Mouse (Mus musculus) midbrain, embryonic 10.5 days (tissue): ENCODE data around the gene Rcn1. TPM values are rescaled to one million over a fixed set of nuclear protein-coding genes. Genes with fewer than 3 reads are reported as not detected.
A peak's percentile ranks its signal among the peaks of the same experiment; 100 is the strongest.

Experiments
- DNase-seq: peaks from one replicate; pipeline ENCODE4 v3.0.0-alpha.2; 2017; ENCODE audit warnings: low spot score
- H3K27ac ChIP-seq: fragments of 300-500 bp; sonication (generic); replicated peaks from 2 replicates; pipeline ENCODE4 v1.5.1; 2016; ENCODE audit warnings: mild to moderate bottlenecking
- H3K27me3 ChIP-seq: fragments of 300-500 bp; sonication (generic); 2 replicates; pipeline ENCODE4 v1.6.1; 2016; ENCODE audit warnings: low read depth, mild to moderate bottlenecking; ENCODE audit not compliant: poor library complexity, severe bottlenecking
- H3K36me3 ChIP-seq: fragments of 300-500 bp; sonication (generic); 2 replicates; pipeline ENCODE4 v1.6.1; 2016; ENCODE audit warnings: mild to moderate bottlenecking, moderate library complexity
- H3K4me1 ChIP-seq: fragments of 300-500 bp; sonication (generic); 2 replicates; pipeline ENCODE4 v1.6.1; 2016
- H3K4me3 ChIP-seq: fragments of 300-500 bp; sonication (generic); 2 replicates; pipeline ENCODE4 v1.5.1; 2016; ENCODE audit warnings: mild to moderate bottlenecking, moderate library complexity
- H3K9me3 ChIP-seq: fragments of 300-500 bp; sonication (generic); replicated peaks from 2 replicates; pipeline ENCODE4 v1.6.1; 2016; ENCODE audit warnings: mild to moderate bottlenecking
- WGBS: fragments of 180-500 bp; shearing (Covaris S2); methylation state at CpG from one replicate; pipeline ENCODE4 v1.1.7; 2016; 5-methylcytosine and 5-hydroxymethylcytosine counted together
- polyA plus RNA-seq: library from polyadenylated mRNA; unstranded; fragments of >200 nt; fragmentation: Nextera tagmentation; extraction: Ambion mirVana; gene quantifications from 2 replicates; pipeline ENCODE4 v1.2.1, GENCODE M21; 2016

Gene Rcn1
- 100 and 104 TPM in 2 replicates for polyA plus RNA-seq

GRCm38 (mm10) chr2:105399085-105399891 lies at the start of gene Rcn1:
Rcn1 (minus strand) TSS chr2:105399319.
- Histone ChIP-seq H3K27ac (peak within 1 kb of the TSS; percentile 95), H3K36me3 (peaks cover 18% of the 10 kb centered on the region), H3K4me3 (peak within 1 kb of the TSS; percentile 85), H3K4me1 (peaks cover 35% of the 10 kb centered on the region), H3K9me3 (no peaks in the 10 kb centered on the region), H3K27me3 (peaks cover 19% of the 10 kb centered on the region)
- DNase-seq, result peak; percentile 83
- 2% methylated on average over 57 of the region's 57 CpGs for WGBS

GRCm38 (mm10) chr2:105444072-105444471 lies 45.0 kb upstream of the Rcn1 start:
- Histone ChIP-seq H3K27ac (no peak overlapping the region), H3K27me3 (no peaks in the 10 kb centered on the region), H3K36me3 (no peaks in the 10 kb centered on the region), H3K9me3 (no peaks in the 10 kb centered on the region), H3K4me1 (no peaks in the 10 kb centered on the region), H3K4me3 (no peak overlapping the region)
- 33% methylated on average over 3 of the region's 3 CpGs for WGBS
- DNase-seq, result no peak

- WGBS, result 83% methylated on average over 4 of the region's 4 CpGs
- no peak for DNase-seq
- Histone ChIP-seq H3K27me3 (peaks cover 1% of the 10 kb centered on the region; the same call in 1 of the 2 replicates), H3K27ac (no peak overlapping the region), H3K36me3 (no peaks in the 10 kb centered on the region), H3K4me1 (no peaks in the 10 kb centered on the region), H3K4me3 (no peak overlapping the region), H3K9me3 (no peaks in the 10 kb centered on the region)
Observed at GRCm38 (mm10) chr2:105439022-105439421, 39.9 kb upstream of the Rcn1 start.

- no peak overlapping the region for H3K4me3 ChIP-seq
- peaks cover 4% of the 10 kb centered on the region for H3K4me1 ChIP-seq
- peaks cover 6% of the 10 kb centered on the region; the same call in 1 of the 2 replicates for H3K27me3 ChIP-seq
- no peaks in the 10 kb centered on the region for H3K36me3 ChIP-seq
- H3K27ac ChIP-seq, result no peak overlapping the region
- no peak for DNase-seq
- no peaks in the 10 kb centered on the region for H3K9me3 ChIP-seq
- 92% methylated on average over 2 of the region's 2 CpGs for WGBS
Observed at GRCm38 (mm10) chr2:105438525-105438924, 39.4 kb upstream of the Rcn1 start.

GRCm38 (mm10) chr2:105432927-105433326 lies 33.8 kb upstream of the Rcn1 start:
- peak; percentile 27 for DNase-seq
- Histone ChIP-seq H3K27ac (0 out of 2 replicates have a peak overlapping the region, but pooled peaks have one; percentile 19), H3K9me3 (no peaks in the 10 kb centered on the region), H3K36me3 (no peaks in the 10 kb centered on the region), H3K27me3 (peaks cover 10% of the 10 kb centered on the region; the same call in 1 of the 2 replicates), H3K4me1 (peaks cover 12% of the 10 kb centered on the region), H3K4me3 (no peak overlapping the region)
- WGBS, result 23% methylated on average over 10 of the region's 10 CpGs

GRCm38 (mm10) chr2:105430373-105430772 lies 31.3 kb upstream of the Rcn1 start:
- peaks cover 30% of the 10 kb centered on the region for H3K27me3 ChIP-seq
- DNase-seq, result no peak
- WGBS, result 91% methylated on average over 5 of the region's 5 CpGs
- no peak overlapping the region for H3K27ac ChIP-seq
- no peaks in the 10 kb centered on the region for H3K36me3 ChIP-seq
- peaks cover 12% of the 10 kb centered on the region for H3K4me1 ChIP-seq
- H3K4me3 ChIP-seq, result no peak overlapping the region
- H3K9me3 ChIP-seq, result no peaks in the 10 kb centered on the region

GRCm38 (mm10) chr2:105429899-105430298 lies 30.8 kb upstream of the Rcn1 start:
- Histone ChIP-seq H3K27ac (no peak overlapping the region), H3K36me3 (no peaks in the 10 kb centered on the region), H3K27me3 (peaks cover 30% of the 10 kb centered on the region), H3K4me3 (no peak overlapping the region), H3K4me1 (peaks cover 12% of the 10 kb centered on the region), H3K9me3 (no peaks in the 10 kb centered on the region)
- 85% methylated on average over 6 of the region's 6 CpGs for WGBS
- no peak for DNase-seq

- Histone ChIP-seq H3K27ac (no peak overlapping the region), H3K4me3 (no peak overlapping the region), H3K36me3 (no peaks in the 10 kb centered on the region), H3K4me1 (peaks cover 8% of the 10 kb centered on the region), H3K27me3 (peaks cover 23% of the 10 kb centered on the region), H3K9me3 (no peaks in the 10 kb centered on the region)
- DNase-seq, result no peak
- 31% methylated on average over 6 of the region's 6 CpGs for WGBS
Observed at GRCm38 (mm10) chr2:105428467-105428866, 29.3 kb upstream of the Rcn1 start.

GRCm38 (mm10) chr2:105428029-105428428 lies 28.9 kb upstream of the Rcn1 start:
- Histone ChIP-seq H3K4me3 (no peak overlapping the region), H3K9me3 (no peaks in the 10 kb centered on the region), H3K4me1 (peaks cover 3% of the 10 kb centered on the region), H3K27ac (no peak overlapping the region), H3K27me3 (peaks cover 20% of the 10 kb centered on the region), H3K36me3 (no peaks in the 10 kb centered on the region)
- DNase-seq, result peak; percentile 69
- 10% methylated on average over 12 of the region's 12 CpGs for WGBS

- DNase-seq, result no peak
- H3K9me3 ChIP-seq, result no peaks in the 10 kb centered on the region
- 80% methylated on average over 8 of the region's 8 CpGs for WGBS
Observed at GRCm38 (mm10) chr2:105427447-105427846, 28.3 kb upstream of the Rcn1 start.

GRCm38 (mm10) chr2:105418629-105419227 lies 19.6 kb upstream of the Rcn1 start:
- no peak for DNase-seq
- Histone ChIP-seq H3K4me3 (no peak overlapping the region), H3K4me1 (peaks cover 24% of the 10 kb centered on the region), H3K9me3 (no peaks in the 10 kb centered on the region), H3K27ac (no peak overlapping the region), H3K36me3 (no peaks in the 10 kb centered on the region), H3K27me3 (peaks cover 8% of the 10 kb centered on the region; the same call in 1 of the 2 replicates)
- 90% methylated on average over 12 of the region's 12 CpGs for WGBS

More at GRCm38 (mm10) chr2:105427447-105427846, 28.3 kb upstream of the Rcn1 start:
- no peaks in the 10 kb centered on the region for H3K36me3 ChIP-seq
- no peak overlapping the region for H3K4me3 ChIP-seq
- no peaks in the 10 kb centered on the region for H3K4me1 ChIP-seq
- H3K27me3 ChIP-seq, result peaks cover 20% of the 10 kb centered on the region
- no peak overlapping the region for H3K27ac ChIP-seq

- no peak for DNase-seq
- peaks cover 8% of the 10 kb centered on the region; the same call in 1 of the 2 replicates for H3K27me3 ChIP-seq
- no peaks in the 10 kb centered on the region for H3K9me3 ChIP-seq
- H3K4me1 ChIP-seq, result peaks cover 24% of the 10 kb centered on the region
- no peak overlapping the region for H3K4me3 ChIP-seq
- 84% methylated on average over 5 of the region's 5 CpGs for WGBS
- H3K36me3 ChIP-seq, result no peaks in the 10 kb centered on the region
- H3K27ac ChIP-seq, result no peak overlapping the region
Observed at GRCm38 (mm10) chr2:105417663-105418062, 18.5 kb upstream of the Rcn1 start.
